Mouse (Mus musculus) neural tube, embryonic 13.5 days (tissue): ENCODE data around the gene Rundc3b. TPM values are rescaled to one million over a fixed set of nuclear protein-coding genes. Genes with fewer than 3 reads are reported as not detected.
A peak's percentile ranks its signal among the peaks of the same experiment; 100 is the strongest.

Source experiments
- ATAC-seq: fragments of 200-750 bp; cut with Nextera tagmentation; 2 replicates; pipeline ENCODE4 v1.8.0; 2017; ENCODE audit warnings: low read depth, mild to moderate bottlenecking, moderate TSS enrichment, moderate library complexity
- H3K27ac ChIP-seq: fragments of 300-500 bp; sonication (generic); replicated peaks from 2 replicates; pipeline ENCODE4 v1.5.1; 2015; ENCODE audit warnings: moderate library complexity, mild to moderate bottlenecking, inconsistent platforms
- H3K27me3 ChIP-seq: fragments of 300-500 bp; sonication (generic); 2 replicates; pipeline ENCODE4 v1.6.1; 2015; ENCODE audit warnings: mild to moderate bottlenecking, inconsistent platforms
- H3K36me3 ChIP-seq: fragments of 300-500 bp; sonication (generic); 2 replicates; pipeline ENCODE4 v1.6.1; 2015; ENCODE audit warnings: mild to moderate bottlenecking, inconsistent platforms
- H3K4me1 ChIP-seq: fragments of 300-500 bp; sonication (generic); replicated peaks from 2 replicates; pipeline ENCODE4 v1.6.1; 2015; ENCODE audit warnings: inconsistent platforms
- H3K4me2 ChIP-seq: fragments of 300-500 bp; sonication (generic); 2 replicates; pipeline ENCODE4 v1.6.1; 2015; ENCODE audit warnings: inconsistent platforms, mild to moderate bottlenecking, moderate library complexity
- H3K4me3 ChIP-seq: fragments of 300-500 bp; sonication (generic); 2 replicates; pipeline ENCODE4 v1.5.1; 2015; ENCODE audit warnings: mild to moderate bottlenecking, inconsistent platforms
- H3K9ac ChIP-seq: fragments of 300-500 bp; sonication (generic); 2 replicates; pipeline ENCODE4 v1.6.1; 2015; ENCODE audit warnings: moderate library complexity, mild to moderate bottlenecking, inconsistent platforms
- H3K9me3 ChIP-seq: fragments of 300-500 bp; sonication (generic); 2 replicates; pipeline ENCODE4 v1.6.1; 2016; ENCODE audit warnings: inconsistent platforms
- WGBS: fragments of 180-500 bp; shearing (Covaris S2); methylation state at CpG from one replicate; pipeline ENCODE4 v1.1.7; 2015; 5-methylcytosine and 5-hydroxymethylcytosine counted together
- polyA plus RNA-seq: library from polyadenylated mRNA; unstranded; fragments of >200 nt; fragmentation: Nextera tagmentation; extraction: Ambion mirVana; gene quantifications from 2 replicates; pipeline ENCODE4 v1.2.1, GENCODE M21; 2015

The Rundc3b gene
- polyA plus RNA-seq, result 36.4 and 37.2 TPM in 2 replicates

DNA sequence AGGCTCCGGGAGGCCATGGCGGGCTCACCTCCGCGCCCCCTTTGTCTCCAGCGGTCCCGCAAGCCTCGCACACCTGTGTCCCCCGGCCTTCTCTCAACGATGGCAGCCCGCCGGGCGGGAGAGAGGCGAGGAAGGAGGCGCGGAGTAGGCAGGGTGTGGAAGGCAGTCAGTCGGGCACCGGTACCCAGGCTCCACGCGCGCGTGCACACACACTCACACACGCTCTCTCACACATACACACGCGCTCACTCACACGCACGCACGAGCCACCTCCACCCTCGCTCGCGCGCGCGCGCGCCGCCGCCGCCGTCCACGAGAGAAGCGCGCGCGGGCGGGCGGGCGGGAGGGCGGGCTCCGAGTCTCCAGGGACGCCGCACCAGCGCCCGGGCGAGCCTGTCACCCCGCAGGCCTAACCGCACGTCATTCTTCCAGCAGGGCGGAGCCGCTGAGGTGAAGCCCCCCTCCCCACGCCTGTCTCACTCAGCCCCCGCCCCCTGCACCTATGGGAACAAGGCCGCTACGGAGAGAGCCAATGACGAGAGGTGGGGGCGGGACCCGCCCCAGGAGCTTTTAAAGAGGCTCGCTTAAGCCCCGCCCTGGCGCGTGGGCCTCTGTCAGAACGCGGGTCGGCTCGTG, at the start of gene Rundc3b:
TSS of gene Rundc3b (minus strand) at position 357 of the 636 bp plus-strand sequence.
- Histone ChIP-seq H3K9ac (peak within 1 kb of the TSS; percentile 96), H3K9me3 (no peaks in the 10 kb centered on the region)
- under 1% methylated on average over 55 of the region's 74 CpGs for WGBS

DNA sequence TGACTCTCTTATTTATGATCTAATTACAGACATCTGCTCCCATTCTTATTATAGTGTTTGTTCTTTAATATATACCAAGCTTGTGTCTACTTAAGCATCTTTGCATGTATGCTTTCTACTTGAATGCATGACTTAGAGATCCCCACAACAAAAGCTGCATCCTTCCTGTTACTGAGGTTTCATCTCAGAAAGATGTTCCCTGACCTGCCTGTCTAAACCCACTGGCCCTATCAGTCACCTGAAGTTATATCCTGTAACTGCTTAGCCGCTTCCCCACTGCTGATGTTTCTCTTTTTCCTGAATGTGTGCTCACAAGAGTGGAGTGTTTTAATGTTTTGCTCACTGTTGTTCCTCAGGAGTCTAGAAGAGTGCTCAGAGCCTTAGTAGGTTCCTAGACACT, 46.9 kb upstream of the Rundc3b start:
- Histone ChIP-seq H3K27me3 (no peaks in the 10 kb centered on the region), H3K27ac (no peak overlapping the region), H3K4me3 (no peak overlapping the region), H3K9ac (no peak overlapping the region), H3K9me3 (no peaks in the 10 kb centered on the region), H3K4me1 (no peaks in the 10 kb centered on the region), H3K4me2 (no peak overlapping the region), H3K36me3 (no peaks in the 10 kb centered on the region)
- WGBS, result 85% methylated on average over 1 of the region's 1 CpGs
- ATAC-seq, result no peak

More for the DNA sequence above, at the start of gene Rundc3b:
- H3K27me3 ChIP-seq, result no peaks in the 10 kb centered on the region
- ATAC-seq, result peak; percentile 99
- peak within 1 kb of the TSS; percentile 77 for H3K4me2 ChIP-seq
- H3K27ac ChIP-seq, result peak within 1 kb of the TSS; percentile 95
- peak within 1 kb of the TSS; percentile 90 for H3K4me3 ChIP-seq
- no peaks in the 10 kb centered on the region for H3K36me3 ChIP-seq
- peaks cover 10% of the 10 kb centered on the region; the same call in 1 of the 2 replicates for H3K4me1 ChIP-seq

DNA sequence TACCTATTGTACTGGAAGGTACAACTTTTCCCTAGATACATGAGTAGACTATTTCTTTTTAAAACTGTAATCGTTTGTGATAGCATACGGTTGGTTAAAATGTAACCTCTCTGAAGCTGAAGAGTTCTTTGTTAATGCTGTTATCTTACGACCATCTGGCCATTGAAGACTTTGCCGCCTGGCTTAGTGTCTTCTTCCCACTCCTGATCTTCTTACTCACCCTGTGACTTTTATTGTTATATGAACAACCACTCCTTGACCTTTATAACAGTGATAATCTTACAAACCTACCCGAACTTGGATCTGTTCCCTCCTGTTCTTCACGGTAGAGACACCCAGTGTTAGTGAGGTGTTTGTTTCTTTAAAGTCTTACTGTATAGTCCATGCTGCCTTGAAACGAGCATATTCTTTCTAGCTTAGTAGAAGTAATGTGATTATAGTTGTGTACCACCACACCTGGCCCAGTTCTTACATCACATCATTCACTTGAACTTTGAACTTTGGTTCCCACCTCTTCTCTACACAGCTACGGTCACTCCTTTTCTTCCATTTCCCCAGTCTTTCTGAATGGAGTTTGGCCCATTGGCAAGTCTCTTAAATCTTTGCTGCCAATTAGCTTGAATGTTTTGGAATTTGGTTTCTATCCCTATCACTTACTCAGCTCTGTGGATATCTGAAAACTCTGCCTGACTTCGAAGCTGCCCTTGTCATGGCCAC, 45.2 kb upstream of the Rundc3b start:
- Histone ChIP-seq H3K27ac (no peak overlapping the region), H3K36me3 (no peaks in the 10 kb centered on the region), H3K9me3 (no peaks in the 10 kb centered on the region), H3K9ac (no peak overlapping the region), H3K4me2 (no peak overlapping the region), H3K27me3 (no peaks in the 10 kb centered on the region), H3K4me1 (no peaks in the 10 kb centered on the region), H3K4me3 (no peak overlapping the region)
- WGBS, result 83% methylated on average over 9 of the region's 9 CpGs
- no peak for ATAC-seq

DNA sequence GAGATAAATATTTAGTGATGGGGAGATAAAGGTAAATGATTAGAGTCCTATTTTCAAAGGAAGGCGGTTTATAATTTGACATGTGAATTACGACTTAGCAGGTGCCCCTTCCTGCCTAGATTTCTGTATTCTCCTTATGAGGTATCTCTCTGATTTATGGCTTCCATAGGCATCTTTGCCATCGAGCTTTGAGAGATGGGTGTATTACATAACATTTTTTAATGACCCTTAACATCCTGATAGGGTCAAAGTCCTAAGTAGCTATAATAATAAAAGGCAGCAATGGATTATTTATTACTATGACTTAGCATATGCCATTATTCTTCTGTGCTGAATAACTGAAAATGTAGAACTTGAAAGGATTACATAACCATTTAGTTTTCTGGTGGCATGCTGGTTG, 41.9 kb upstream of the Rundc3b start:
- no peak overlapping the region for H3K4me2 ChIP-seq
- no peaks in the 10 kb centered on the region for H3K9me3 ChIP-seq
- H3K4me3 ChIP-seq, result no peak overlapping the region
- no peak for ATAC-seq
- peaks cover 13% of the 10 kb centered on the region for H3K4me1 ChIP-seq
- H3K27ac ChIP-seq, result no peak overlapping the region
- WGBS, result 49% methylated on average over 3 of the region's 3 CpGs
- no peak overlapping the region for H3K9ac ChIP-seq
- H3K27me3 ChIP-seq, result no peaks in the 10 kb centered on the region
- no peaks in the 10 kb centered on the region for H3K36me3 ChIP-seq

DNA sequence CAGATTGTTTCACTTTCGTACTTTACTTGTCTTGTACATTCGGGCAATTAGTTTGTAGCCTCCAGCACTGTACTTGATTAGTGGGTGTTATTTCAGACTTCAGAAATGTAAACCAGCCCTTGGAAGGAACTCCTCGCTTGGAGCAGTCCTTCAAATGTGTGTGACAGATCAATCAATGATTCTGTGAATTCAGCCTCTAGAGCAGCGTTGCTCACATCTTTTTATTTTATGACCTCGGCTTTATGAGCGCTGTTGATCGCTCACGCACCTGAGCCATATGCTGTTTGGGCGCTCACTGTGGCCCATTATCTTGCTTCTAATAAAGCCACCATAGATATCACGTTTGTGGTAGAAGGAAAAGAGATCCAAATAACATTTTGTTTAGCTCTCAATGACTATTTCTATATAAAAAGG, 38.0 kb upstream of the Rundc3b start:
- Histone ChIP-seq H3K9ac (no peak overlapping the region), H3K27me3 (no peaks in the 10 kb centered on the region), H3K4me3 (peak overlapping the region; percentile 43), H3K4me2 (peak overlapping the region; percentile 87), H3K36me3 (no peaks in the 10 kb centered on the region), H3K9me3 (no peaks in the 10 kb centered on the region), H3K4me1 (peaks cover 14% of the 10 kb centered on the region), H3K27ac (no peak overlapping the region)
- ATAC-seq, result no peak
- WGBS, result 61% methylated on average over 10 of the region's 10 CpGs

DNA sequence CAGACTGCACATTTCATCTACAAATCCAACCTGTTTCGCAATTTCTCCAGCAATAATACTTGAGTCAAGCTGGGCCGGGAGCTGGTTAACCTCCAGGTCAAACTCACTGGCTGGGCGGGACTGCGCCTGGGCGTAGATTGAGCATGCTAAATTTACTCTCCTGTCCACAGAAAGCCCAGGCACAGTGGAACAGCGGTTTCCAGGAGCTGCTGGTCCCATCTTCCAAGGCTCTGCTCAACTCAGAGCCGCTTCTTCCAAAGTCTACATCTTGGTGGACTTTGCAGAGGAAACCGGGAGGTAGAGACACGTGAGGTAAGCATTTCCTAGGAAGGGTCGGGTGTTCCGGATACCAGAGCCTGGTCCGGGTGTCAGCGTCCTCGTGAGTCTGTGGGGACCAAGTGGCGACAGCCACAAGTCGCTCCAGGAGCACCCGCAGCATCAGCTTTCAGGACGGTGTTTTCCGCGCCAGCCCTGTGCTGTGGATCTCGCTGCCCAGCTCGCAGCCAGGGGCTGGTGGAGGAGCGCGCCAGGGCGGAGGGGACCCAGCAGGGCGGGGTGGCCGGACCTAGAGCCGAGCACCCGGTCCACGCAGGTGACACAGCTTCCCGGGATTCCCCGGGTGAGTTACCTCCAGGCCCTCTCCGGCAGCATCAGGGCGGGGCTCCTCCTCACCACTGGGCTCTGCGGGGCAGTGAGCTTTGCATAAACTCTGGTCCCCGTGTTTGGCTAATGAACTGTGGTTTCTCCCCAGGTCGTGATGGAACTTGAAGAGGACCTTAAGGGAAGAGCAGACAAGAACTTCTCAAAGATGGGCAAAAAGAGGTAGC, 37.4 kb upstream of the Rundc3b start, which contains the start of gene Abcb1a:
TSS of gene Abcb1a (plus strand) at position 167 of the 827 bp plus-strand sequence.
- H3K9me3 ChIP-seq, result no peaks in the 10 kb centered on the region
- peak within 1 kb of the TSS; percentile 58 for H3K9ac ChIP-seq
- H3K4me1 ChIP-seq, result peaks cover 14% of the 10 kb centered on the region
- H3K4me2 ChIP-seq, result peak within 1 kb of the TSS; percentile 87
- 8% methylated on average over 37 of the region's 37 CpGs for WGBS
- no peak within 1 kb of the TSS for H3K27ac ChIP-seq
- H3K27me3 ChIP-seq, result no peaks in the 10 kb centered on the region
- peak within 1 kb of the TSS; percentile 43 for H3K4me3 ChIP-seq
- H3K36me3 ChIP-seq, result no peaks in the 10 kb centered on the region
- 0 out of 2 replicates have a peak, but pooled peaks have one; percentile 40 for ATAC-seq

DNA sequence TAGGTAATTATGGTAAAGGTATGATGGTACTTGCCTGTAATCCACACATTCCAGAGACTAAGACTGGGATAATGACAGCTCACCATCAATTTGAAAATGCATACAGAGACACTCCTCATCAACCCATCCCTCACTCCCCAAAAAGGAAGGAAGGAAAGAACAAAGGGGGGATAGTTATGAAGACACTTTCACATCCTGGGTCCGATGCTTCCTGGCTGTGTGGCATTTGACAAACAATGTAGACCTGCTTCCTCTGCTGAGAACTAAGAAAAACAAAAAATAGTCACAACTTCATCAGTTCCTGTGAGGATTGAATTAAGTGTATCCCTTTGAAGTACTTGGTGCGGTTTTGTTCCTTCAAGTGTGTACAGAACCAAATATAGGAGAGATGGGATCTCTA, 29.3 kb upstream of the Rundc3b start:
- Histone ChIP-seq H3K4me3 (no peak overlapping the region), H3K27me3 (no peaks in the 10 kb centered on the region), H3K4me1 (no peaks in the 10 kb centered on the region), H3K9me3 (no peaks in the 10 kb centered on the region), H3K27ac (no peak overlapping the region), H3K4me2 (no peak overlapping the region), H3K36me3 (no peaks in the 10 kb centered on the region), H3K9ac (no peak overlapping the region)
- no peak for ATAC-seq
- WGBS, result 94% methylated on average over 2 of the region's 2 CpGs

DNA sequence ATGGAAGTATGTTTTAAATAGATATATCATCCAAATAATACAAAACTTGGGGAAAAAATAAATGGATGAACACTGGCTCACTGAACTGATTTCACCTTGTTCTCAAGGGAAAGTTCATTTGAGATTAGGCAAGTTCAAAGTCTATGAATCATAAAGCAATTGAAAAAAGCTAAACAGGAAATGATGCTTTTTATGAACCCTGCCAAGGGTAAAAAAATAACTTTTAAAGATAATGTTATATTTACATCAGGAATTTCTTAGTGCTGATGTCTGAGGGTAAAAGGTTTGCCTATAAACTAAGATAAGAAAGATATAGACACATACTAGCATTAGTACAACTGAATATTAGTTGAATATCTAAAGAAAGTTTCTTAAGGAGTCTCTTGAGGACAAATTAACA, 26.0 kb upstream of the Rundc3b start:
- H3K36me3 ChIP-seq, result no peaks in the 10 kb centered on the region
- H3K4me3 ChIP-seq, result no peak overlapping the region
- no peak overlapping the region for H3K9ac ChIP-seq
- ATAC-seq, result no peak
- H3K4me1 ChIP-seq, result no peaks in the 10 kb centered on the region
- no peak overlapping the region for H3K27ac ChIP-seq
- H3K27me3 ChIP-seq, result no peaks in the 10 kb centered on the region
- H3K4me2 ChIP-seq, result no peak overlapping the region
- no peaks in the 10 kb centered on the region for H3K9me3 ChIP-seq

DNA sequence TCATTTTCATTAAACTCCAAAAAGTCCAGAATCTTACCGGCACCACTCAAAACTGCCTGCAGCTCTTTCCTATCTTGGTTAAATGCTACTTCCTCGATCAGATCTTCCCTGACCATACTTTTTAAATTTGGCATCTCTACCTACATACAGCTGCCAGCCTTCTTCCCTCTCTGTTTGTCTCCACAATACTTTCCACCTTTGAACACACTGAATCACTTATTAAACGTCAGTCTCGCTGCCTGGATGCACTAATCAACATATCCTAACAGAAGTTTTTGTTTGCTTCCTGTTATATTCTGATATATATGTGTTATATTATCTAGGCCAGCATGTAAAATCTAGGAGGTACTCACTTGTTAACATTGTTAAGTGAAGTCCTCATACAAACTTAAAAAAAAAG, 25.5 kb upstream of the Rundc3b start:
- 85% methylated on average over 4 of the region's 4 CpGs for WGBS
- Histone ChIP-seq H3K9ac (no peak overlapping the region), H3K4me1 (no peaks in the 10 kb centered on the region), H3K27me3 (no peaks in the 10 kb centered on the region), H3K9me3 (no peaks in the 10 kb centered on the region), H3K36me3 (no peaks in the 10 kb centered on the region), H3K4me3 (no peak overlapping the region), H3K4me2 (no peak overlapping the region), H3K27ac (no peak overlapping the region)
- no peak for ATAC-seq

DNA sequence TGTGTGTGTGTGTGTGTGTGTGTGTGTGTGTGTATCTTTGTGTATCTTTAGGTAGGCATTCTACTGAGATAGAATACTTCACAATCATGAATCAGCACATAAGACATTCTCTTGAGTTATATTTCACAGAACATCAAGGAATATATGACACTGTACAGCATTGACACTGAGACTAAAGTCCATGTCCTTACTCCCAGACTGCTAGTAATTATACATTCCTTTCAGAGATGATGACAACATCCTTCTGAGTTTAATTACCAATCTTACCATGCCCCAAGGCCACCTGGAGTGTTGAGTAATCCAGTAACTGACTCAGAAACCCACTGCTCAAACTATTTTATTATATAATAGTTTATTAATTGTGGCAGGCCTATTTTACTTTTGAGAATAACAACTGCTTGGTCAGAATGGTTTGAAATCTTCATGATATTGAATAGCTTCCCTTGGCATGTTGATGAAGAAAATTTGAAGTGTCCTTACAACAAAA, 11.8 kb upstream of the Rundc3b start:
- Histone ChIP-seq H3K27me3 (no peaks in the 10 kb centered on the region), H3K9me3 (no peaks in the 10 kb centered on the region), H3K4me2 (no peak overlapping the region), H3K9ac (no peak overlapping the region), H3K27ac (no peak overlapping the region), H3K36me3 (no peaks in the 10 kb centered on the region), H3K4me3 (no peak overlapping the region), H3K4me1 (no peaks in the 10 kb centered on the region)
- ATAC-seq, result no peak

DNA sequence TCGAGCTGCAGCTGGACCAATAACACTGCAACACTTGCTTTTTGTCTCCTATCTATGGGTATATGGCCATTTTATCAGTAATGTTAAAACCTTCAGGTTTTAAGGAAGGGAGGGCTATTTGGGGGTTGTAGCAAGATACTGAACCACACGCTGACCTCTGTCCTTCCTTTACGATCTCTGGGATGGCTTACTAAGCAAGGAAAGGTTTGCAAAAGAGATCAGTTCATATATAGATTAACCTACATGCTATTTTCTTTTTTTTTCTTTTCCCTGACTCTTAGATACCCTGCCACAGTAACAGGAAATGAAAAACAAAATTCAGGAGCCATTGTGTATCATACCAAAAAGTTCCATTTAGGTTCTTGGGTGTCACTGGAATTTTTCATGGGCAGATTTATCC, 10.1 kb upstream of the Rundc3b start:
- H3K4me2 ChIP-seq, result no peak overlapping the region
- no peak overlapping the region for H3K27ac ChIP-seq
- H3K4me1 ChIP-seq, result no peaks in the 10 kb centered on the region
- no peak overlapping the region for H3K9ac ChIP-seq
- no peaks in the 10 kb centered on the region for H3K9me3 ChIP-seq
- H3K27me3 ChIP-seq, result no peaks in the 10 kb centered on the region
- no peaks in the 10 kb centered on the region for H3K36me3 ChIP-seq
- no peak for ATAC-seq
- WGBS, result 87% methylated on average over 3 of the region's 3 CpGs
- H3K4me3 ChIP-seq, result no peak overlapping the region

DNA sequence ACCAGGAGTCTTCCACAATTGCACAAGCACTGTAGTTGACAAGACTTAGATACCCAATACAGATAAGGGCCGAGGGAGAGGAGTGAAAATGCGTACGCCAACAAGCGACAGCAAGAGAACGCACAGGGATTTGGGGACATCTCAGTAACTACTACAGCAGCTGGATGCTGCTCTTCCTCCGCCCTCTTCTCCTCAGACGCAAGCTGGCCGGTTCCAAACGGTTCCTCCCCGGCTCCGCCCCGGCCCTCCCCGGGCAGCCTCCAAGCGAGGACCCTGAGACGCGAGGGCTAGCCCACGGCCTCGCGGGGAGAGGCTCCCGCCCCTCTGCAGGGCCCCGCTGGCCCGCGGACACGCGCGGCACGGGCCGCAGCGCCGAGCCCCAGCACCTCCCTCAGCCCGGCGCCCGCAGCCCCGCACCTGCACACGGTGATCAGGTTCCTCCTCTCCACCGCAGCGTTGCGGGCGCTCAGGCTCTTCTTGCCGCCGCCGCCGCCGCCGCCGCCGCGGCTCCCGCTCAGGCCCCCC, 619 bp downstream of the Rundc3b start:
- Histone ChIP-seq H3K9ac (peak overlapping the region; percentile 96), H3K4me1 (peaks cover 10% of the 10 kb centered on the region; the same call in 1 of the 2 replicates), H3K4me3 (peak overlapping the region; percentile 90), H3K9me3 (no peaks in the 10 kb centered on the region), H3K27me3 (no peaks in the 10 kb centered on the region), H3K27ac (peak overlapping the region; percentile 95), H3K36me3 (no peaks in the 10 kb centered on the region), H3K4me2 (peak overlapping the region; percentile 77)
- peak; percentile 84 for ATAC-seq
- under 1% methylated on average over 43 of the region's 49 CpGs for WGBS
